Mouse (Mus musculus) lung, embryonic 14.5 days (tissue): ENCODE results near the gene Olfr1330. TPM values are rescaled to one million over a fixed set of nuclear protein-coding genes. Genes with fewer than 3 reads are reported as not detected.

ENCODE experiments used
- ATAC-seq: fragments of 200-750 bp; cut with Nextera tagmentation; 2 replicates; pipeline ENCODE4 v1.8.0; 2017; ENCODE audit warnings: mild to moderate bottlenecking, moderate TSS enrichment, moderate library complexity; ENCODE audit not compliant: insufficient read depth
- DNase-seq: peaks from one replicate; pipeline ENCODE4 v3.0.0-alpha.2; 2015
- H3K27ac ChIP-seq: fragments of 300-500 bp; sonication (generic); 2 replicates; pipeline ENCODE4 v1.5.1; 2014; ENCODE audit warnings: low read depth, mild to moderate bottlenecking, moderate library complexity
- H3K27me3 ChIP-seq: fragments of 300-500 bp; sonication (generic); 2 replicates; pipeline ENCODE4 v1.6.1; 2014; ENCODE audit warnings: low read length, control low read depth; ENCODE audit not compliant: insufficient read depth
- H3K36me3 ChIP-seq: fragments of 300-500 bp; sonication (generic); 2 replicates; pipeline ENCODE4 v1.6.1; 2014; ENCODE audit warnings: control low read depth; ENCODE audit not compliant: insufficient read depth
- H3K4me1 ChIP-seq: fragments of 300-500 bp; sonication (generic); 2 replicates; pipeline ENCODE4 v1.6.1; 2014; ENCODE audit warnings: antibody characterized with exemption, control low read depth; ENCODE audit not compliant: insufficient read depth
- H3K4me2 ChIP-seq: fragments of 300-500 bp; sonication (generic); 2 replicates; pipeline ENCODE4 v1.6.1; 2014; ENCODE audit warnings: mild to moderate bottlenecking
- H3K4me3 ChIP-seq: fragments of 300-500 bp; sonication (generic); 2 replicates; pipeline ENCODE4 v1.5.1; 2014; ENCODE audit warnings: low read depth, low read length
- H3K9ac ChIP-seq: fragments of 300-500 bp; sonication (generic); 2 replicates; pipeline ENCODE4 v1.6.1; 2014
- H3K9me3 ChIP-seq: fragments of 300-500 bp; sonication (generic); 2 replicates; pipeline ENCODE4 v1.6.1; 2016; ENCODE audit warnings: low read depth, low read length, control low read depth
- CTCF ChIP-seq: IDR thresholded peaks from 2 replicates; pipeline ENCODE4 v1.5.1; 2016; ENCODE audit warnings: antibody characterized with exemption, low read depth
- WGBS: fragments of 180-500 bp; shearing (Covaris S2); extraction: QIAGEN DNeasy Blood & Tissue Kit; methylation state at CpG from one replicate; pipeline ENCODE4 v1.1.7; 2014; 5-methylcytosine and 5-hydroxymethylcytosine counted together
- polyA plus RNA-seq: library from polyadenylated mRNA; unstranded; fragments of >200 nt; fragmentation: Nextera tagmentation; extraction: Ambion mirVana; gene quantifications from 2 replicates; pipeline ENCODE4 v1.2.1, GENCODE M21; 2014

The Olfr1330 gene
- polyA plus RNA-seq, 1 experiment from 2014 or later, result not detected

GRCm38 (mm10) chr4:118938512-118938911 lies 50.1 kb downstream of the Olfr1330 start, which contains the start of gene Olfr1328:
Olfr1328 (minus strand) TSS chr4:118938612.
- no peaks in the 10 kb centered on the region for H3K4me1 ChIP-seq
- H3K9me3 ChIP-seq, result no peaks in the 10 kb centered on the region
- H3K4me2 ChIP-seq, result no peak within 1 kb of the TSS
- ATAC-seq, result no peak
- no peak within 1 kb of the TSS for H3K27ac ChIP-seq
- TF ChIP-seq CTCF, result no peak
- WGBS, result 73% methylated on average over 2 of the region's 2 CpGs
- H3K9ac ChIP-seq, result no peak within 1 kb of the TSS
- H3K36me3 ChIP-seq, result no peaks in the 10 kb centered on the region
- no peaks in the 10 kb centered on the region for H3K27me3 ChIP-seq
- DNase-seq, result no peak
- no peak within 1 kb of the TSS for H3K4me3 ChIP-seq

Other genes with a start within 250 kb of the Olfr1330 start
- not detected in 2 replicates for gene Olfr62, start 229.6 kb upstream of the Olfr1330 start, polyA plus RNA-seq
- 0.74 and 0.99 TPM in 2 replicates for gene Olfr1342, start 195.8 kb upstream of the Olfr1330 start, polyA plus RNA-seq
- not detected in 2 replicates for gene Olfr1341, start 185.1 kb upstream of the Olfr1330 start, polyA plus RNA-seq
- not detected in 2 replicates for gene Olfr1340, start 168.5 kb upstream of the Olfr1330 start, polyA plus RNA-seq
- not detected in 2 replicates for gene Olfr1339, start 156.4 kb upstream of the Olfr1330 start, polyA plus RNA-seq
- gene Olfr1338, start 129.9 kb upstream of the Olfr1330 start, polyA plus RNA-seq, result not detected in 2 replicates
- not detected in 2 replicates for gene Olfr1337, start 106.0 kb upstream of the Olfr1330 start, polyA plus RNA-seq
- gene Olfr1335, start 78.7 kb upstream of the Olfr1330 start, polyA plus RNA-seq, result not detected in 2 replicates
- not detected in 2 replicates for gene Olfr1333, start 52.3 kb upstream of the Olfr1330 start, polyA plus RNA-seq
- not detected in 2 replicates for gene Olfr1331, start 23.9 kb upstream of the Olfr1330 start, polyA plus RNA-seq
- not detected in 2 replicates for gene Olfr1329, start 28.9 kb downstream of the Olfr1330 start, polyA plus RNA-seq
- gene Olfr1328, start 50.0 kb downstream of the Olfr1330 start, polyA plus RNA-seq, result not detected in 2 replicates
- not detected in 2 replicates for gene Lao1, start 73.0 kb downstream of the Olfr1330 start, polyA plus RNA-seq
- 70.7 and 83.1 TPM in 2 replicates for gene Slc2a1, start 220.1 kb downstream of the Olfr1330 start, polyA plus RNA-seq